Mouse (Mus musculus) lung, embryonic 14.5 days (tissue): Measurements from ENCODE around the gene Psmb6. TPM values are rescaled to one million over a fixed set of nuclear protein-coding genes. Genes with fewer than 3 reads are reported as not detected.
"Not testable (repeated sequence)": the region's sequence is repeated elsewhere in the genome, so short reads cannot be mapped to it uniquely, and the experiment has no call there.

Source experiments
- ATAC-seq: fragments of 200-750 bp; cut with Nextera tagmentation; 2 replicates; pipeline ENCODE4 v1.8.0; 2017; ENCODE audit warnings: mild to moderate bottlenecking, moderate TSS enrichment, moderate library complexity; ENCODE audit not compliant: insufficient read depth
- DNase-seq: peaks from one replicate; pipeline ENCODE4 v3.0.0-alpha.2; 2015
- H3K27ac ChIP-seq: fragments of 300-500 bp; sonication (generic); 2 replicates; pipeline ENCODE4 v1.5.1; 2014; ENCODE audit warnings: low read depth, mild to moderate bottlenecking, moderate library complexity
- H3K27me3 ChIP-seq: fragments of 300-500 bp; sonication (generic); 2 replicates; pipeline ENCODE4 v1.6.1; 2014; ENCODE audit warnings: low read length, control low read depth; ENCODE audit not compliant: insufficient read depth
- H3K36me3 ChIP-seq: fragments of 300-500 bp; sonication (generic); 2 replicates; pipeline ENCODE4 v1.6.1; 2014; ENCODE audit warnings: control low read depth; ENCODE audit not compliant: insufficient read depth
- H3K4me1 ChIP-seq: fragments of 300-500 bp; sonication (generic); 2 replicates; pipeline ENCODE4 v1.6.1; 2014; ENCODE audit warnings: antibody characterized with exemption, control low read depth; ENCODE audit not compliant: insufficient read depth
- H3K4me2 ChIP-seq: fragments of 300-500 bp; sonication (generic); 2 replicates; pipeline ENCODE4 v1.6.1; 2014; ENCODE audit warnings: mild to moderate bottlenecking
- H3K4me3 ChIP-seq: fragments of 300-500 bp; sonication (generic); 2 replicates; pipeline ENCODE4 v1.5.1; 2014; ENCODE audit warnings: low read depth, low read length
- H3K9ac ChIP-seq: fragments of 300-500 bp; sonication (generic); 2 replicates; pipeline ENCODE4 v1.6.1; 2014
- H3K9me3 ChIP-seq: fragments of 300-500 bp; sonication (generic); 2 replicates; pipeline ENCODE4 v1.6.1; 2016; ENCODE audit warnings: low read depth, low read length, control low read depth
- CTCF ChIP-seq: IDR thresholded peaks from 2 replicates; pipeline ENCODE4 v1.5.1; 2016; ENCODE audit warnings: antibody characterized with exemption, low read depth
- WGBS: fragments of 180-500 bp; shearing (Covaris S2); extraction: QIAGEN DNeasy Blood & Tissue Kit; methylation state at CpG from one replicate; pipeline ENCODE4 v1.1.7; 2014; 5-methylcytosine and 5-hydroxymethylcytosine counted together
- polyA plus RNA-seq: library from polyadenylated mRNA; unstranded; fragments of >200 nt; fragmentation: Nextera tagmentation; extraction: Ambion mirVana; gene quantifications from 2 replicates; pipeline ENCODE4 v1.2.1, GENCODE M21; 2014

The Psmb6 gene
- polyA plus RNA-seq, 1 experiment from 2014 or later = 813 TPM

- TF ChIP-seq CTCF = no peak
- DNase-seq (no peak), ATAC-seq (no peak; the same call in 1 of the 2 replicates)
- peak overlapping the region; percentile 56 for H3K4me2 ChIP-seq
- H3K36me3 ChIP-seq = peaks cover 32% of the 10 kb centered on the region
- H3K9me3 ChIP-seq = no peaks in the 10 kb centered on the region
- peak overlapping the region; percentile 73; the same call in 1 of the 2 replicates for H3K9ac ChIP-seq
- 5% methylated on average over 8 of the region's 8 CpGs for WGBS
- peaks cover 10% of the 10 kb centered on the region; the same call in 1 of the 2 replicates for H3K4me1 ChIP-seq
- H3K27ac ChIP-seq = no peak overlapping the region
- H3K27me3 ChIP-seq = no peaks in the 10 kb centered on the region
- peak overlapping the region; percentile 75 for H3K4me3 ChIP-seq
Measured at GRCm38 (mm10) chr11:70524782-70525181, 385 bp upstream of the Psmb6 start.

GRCm38 (mm10) chr11:70525726-70526125 is 559 bp downstream of the Psmb6 start:
- Histone ChIP-seq H3K9me3 (no peaks in the 10 kb centered on the region), H3K27ac (no peak overlapping the region; the same call in 1 of the 2 replicates), H3K4me3 (peak overlapping the region; percentile 75), H3K27me3 (no peaks in the 10 kb centered on the region), H3K4me1 (peaks cover 4% of the 10 kb centered on the region; the same call in 1 of the 2 replicates), H3K36me3 (peaks cover 32% of the 10 kb centered on the region), H3K4me2 (peak overlapping the region; percentile 86), H3K9ac (peak overlapping the region; percentile 73)
- peak; percentile 54 for DNase-seq
- WGBS = 2% methylated on average over 12 of the region's 12 CpGs
- ATAC-seq = peak; percentile 33
- TF ChIP-seq CTCF = no peak

GRCm38 (mm10) chr11:70526211-70526610 is 1.0 kb downstream of the Psmb6 start:
- 84% methylated on average over 12 of the region's 12 CpGs for WGBS
- TF ChIP-seq CTCF = no peak
- DNase-seq (no peak), ATAC-seq (no peak)
- Histone ChIP-seq H3K36me3 (peaks cover 32% of the 10 kb centered on the region), H3K4me1 (peaks cover 4% of the 10 kb centered on the region; the same call in 1 of the 2 replicates), H3K27ac (no peak overlapping the region), H3K9me3 (no peaks in the 10 kb centered on the region), H3K4me2 (peak overlapping the region; percentile 86), H3K27me3 (no peaks in the 10 kb centered on the region), H3K9ac (peak overlapping the region; percentile 73), H3K4me3 (peak overlapping the region; percentile 75)

GRCm38 (mm10) chr11:70528610-70529009 is 3.4 kb downstream of the Psmb6 start:
- Histone ChIP-seq H3K27ac (no peak overlapping the region), H3K4me2 (no peak overlapping the region), H3K4me1 (peaks cover 4% of the 10 kb centered on the region; the same call in 1 of the 2 replicates), H3K27me3 (no peaks in the 10 kb centered on the region), H3K9me3 (no peaks in the 10 kb centered on the region), H3K9ac (no peak overlapping the region), H3K4me3 (no peak overlapping the region), H3K36me3 (peaks cover 32% of the 10 kb centered on the region)
- WGBS = 79% methylated on average over 7 of the region's 7 CpGs
- DNase-seq (no peak), ATAC-seq (no peak)
- TF ChIP-seq CTCF = no peak

GRCm38 (mm10) chr11:70531065-70531464 is 5.9 kb downstream of the Psmb6 start:
- peak; percentile 3; the same call in 1 of the 2 replicates for TF ChIP-seq CTCF
- not testable (repeated sequence) for H3K4me3 ChIP-seq, H3K27me3 ChIP-seq, H3K4me2 ChIP-seq, ATAC-seq, DNase-seq, H3K4me1 ChIP-seq, H3K9me3 ChIP-seq, H3K27ac ChIP-seq, H3K9ac ChIP-seq
- H3K36me3 ChIP-seq = peaks cover 32% of the 10 kb centered on the region
- WGBS = 72% methylated on average over 2 of the region's 2 CpGs

- 76% methylated on average over 6 of the region's 6 CpGs for WGBS
- TF ChIP-seq CTCF = no peak
- Histone ChIP-seq H3K4me1 (no peaks in the 10 kb centered on the region), H3K27ac (no peak within 1 kb of the TSS), H3K9ac (no peak within 1 kb of the TSS), H3K9me3 (no peaks in the 10 kb centered on the region), H3K4me2 (no peak within 1 kb of the TSS), H3K27me3 (no peaks in the 10 kb centered on the region), H3K36me3 (peaks cover 14% of the 10 kb centered on the region), H3K4me3 (no peak within 1 kb of the TSS)
- no peak for ATAC-seq
- no peak for DNase-seq
Measured at GRCm38 (mm10) chr11:70532839-70533238, 7.7 kb downstream of the Psmb6 start, which contains the start of gene Gm40193. TSS of gene Gm40193 (minus strand) at chr11:70532939.

- no peaks in the 10 kb centered on the region for H3K36me3 ChIP-seq
- H3K4me2 ChIP-seq = peak overlapping the region; percentile 77
- no peaks in the 10 kb centered on the region for H3K9me3 ChIP-seq
- WGBS = 15% methylated on average over 9 of the region's 9 CpGs
- ATAC-seq (no peak), DNase-seq (peak; percentile 3)
- peak overlapping the region; percentile 68 for H3K9ac ChIP-seq
- H3K4me3 ChIP-seq = peak overlapping the region; percentile 57
- H3K27me3 ChIP-seq = peaks cover 8% of the 10 kb centered on the region; the same call in 1 of the 2 replicates
- TF ChIP-seq CTCF = no peak
- no peaks in the 10 kb centered on the region for H3K4me1 ChIP-seq
- no peak overlapping the region; the same call in 1 of the 2 replicates for H3K27ac ChIP-seq
Measured at GRCm38 (mm10) chr11:70539423-70539822, 14.3 kb downstream of the Psmb6 start.
